Mouse (Mus musculus): ENCODE data around the gene Polr3h.

DNA sequence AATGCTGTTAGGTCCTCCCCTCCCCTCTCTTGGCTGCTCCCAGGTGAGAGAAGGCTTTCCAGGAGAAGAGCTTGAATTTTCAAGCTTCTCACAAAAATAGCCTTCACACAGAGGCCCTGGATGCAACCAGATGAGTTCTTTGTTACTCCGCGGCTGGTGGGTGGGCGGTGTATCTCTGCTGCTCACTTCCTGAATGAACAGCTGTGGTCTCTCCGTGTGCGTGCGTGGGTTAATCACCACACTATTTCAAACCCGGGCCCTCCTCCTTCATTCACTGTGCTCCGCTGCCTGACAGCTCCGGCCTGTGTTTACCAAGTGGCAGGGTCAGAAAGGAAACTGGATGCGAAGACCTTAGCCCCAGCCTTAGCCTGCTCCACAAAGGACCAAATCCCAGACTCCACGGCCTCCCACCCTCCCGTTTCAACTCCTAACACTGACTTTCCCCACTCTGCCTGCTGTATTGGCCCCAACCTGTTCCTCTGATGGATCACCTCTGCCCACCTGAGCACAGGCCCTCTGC is 7.0 kb upstream of the Polr3h start:
- TF ChIP-seq POLR2A (IDR thresholded peaks at IDR 0.05; ENCODE audit: low read depth, low read length) (no peak), CTCF (IDR thresholded peaks at IDR 0.05; ENCODE audit: extremely low read depth, insufficient read depth, insufficient read length, insufficient replicate concordance) (no peak)

All from spleen, adult 2 months (tissue).